Comparison of ENCODE assay signal across 23 mouse cellular contexts in the genomic region with DNA sequence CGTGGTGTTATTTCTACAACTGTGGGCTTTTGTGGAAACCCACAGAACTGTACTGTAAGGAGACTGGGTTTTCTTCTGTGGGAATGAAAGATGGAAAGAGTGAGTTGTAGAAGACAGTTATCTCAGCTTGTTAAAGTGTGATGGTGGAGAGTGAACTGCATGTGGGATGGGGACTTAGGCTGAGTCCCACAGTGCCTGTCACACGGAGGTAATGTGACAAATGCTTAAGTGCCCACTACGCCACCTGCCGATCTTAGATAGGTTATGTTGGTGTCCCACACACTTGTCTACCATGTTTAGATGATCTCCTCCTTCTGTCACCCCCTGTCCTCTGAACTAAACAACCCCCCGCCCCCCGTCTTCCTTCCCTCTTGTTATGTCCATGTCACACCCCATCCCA.
DNase-seq lines count a peak whose midpoint lies in the region; ATAC-seq and TF ChIP-seq lines count a peak whose summit lies in the region.
"Had no signal": no experiment of that assay in that cellular context is flagged by ENCODE, and none has a peak within 500 bp of the region (broad histone marks: within the 10 kb centered on the region; RNA-seq: fewer than 3 reads in every experiment).

No protein-coding gene starts in this region.

- H3K9ac ChIP-seq in hindbrain, embryonic 13.5 days, result no peak overlapping the region
- H3K9ac ChIP-seq in liver, embryonic 12.5 days, result no peak overlapping the region
- H3K9ac ChIP-seq in liver, postnatal 0 days (replicated peaks), result no peak overlapping the region
- H3K9ac ChIP-seq: forebrain, embryonic 13.5 days; heart, embryonic 15.5 days; hindbrain, embryonic 15.5 days; intestine, embryonic 15.5 days had no signal

- no peaks in the 10 kb centered on the region for H3K79me2 ChIP-seq in macrophage (ENCODE audit: inconsistent target)

- H3K36me3 ChIP-seq in hindbrain, embryonic 10.5 days, result 0 out of 2 replicates have a peak, but pooled peaks cover 6% of the 10 kb centered on the region
- 0 out of 2 replicates have a peak, but pooled peaks cover 3% of the 10 kb centered on the region for H3K36me3 ChIP-seq in hindbrain, embryonic 13.5 days
- no peaks in the 10 kb centered on the region for H3K36me3 ChIP-seq in liver, embryonic 12.5 days
- no peaks in the 10 kb centered on the region for H3K36me3 ChIP-seq in liver, postnatal 0 days (replicated peaks; ENCODE audit: insufficient read depth, low read length)
- H3K36me3 ChIP-seq in macrophage (ENCODE audit: inconsistent target), result no peaks in the 10 kb centered on the region
- H3K36me3 ChIP-seq: heart, embryonic 15.5 days; hindbrain, embryonic 15.5 days; intestine, embryonic 15.5 days had no signal

- WGBS in hindbrain, embryonic 10.5 days, result 89% methylated on average over 6 of the region's 6 CpGs
- WGBS in hindbrain, embryonic 13.5 days, result 93% methylated on average over 6 of the region's 6 CpGs
- 73% methylated on average over 6 of the region's 6 CpGs for WGBS in liver, embryonic 12.5 days (ENCODE audit: insufficient replicate concordance)
- WGBS in liver, postnatal 0 days (ENCODE audit: insufficient replicate concordance), result 78% methylated on average over 6 of the region's 6 CpGs
- 88% methylated on average over 6 of the region's 6 CpGs for WGBS in macrophage (ENCODE audit: missing documents)

- peaks cover 57% of the 10 kb centered on the region for H3K4me1 ChIP-seq in hindbrain, embryonic 10.5 days (replicated peaks)
- H3K4me1 ChIP-seq in hindbrain, embryonic 13.5 days (replicated peaks), result peaks cover 88% of the 10 kb centered on the region
- H3K4me1 ChIP-seq in liver, embryonic 12.5 days, result peaks cover 64% of the 10 kb centered on the region
- peaks cover 7% of the 10 kb centered on the region; the same call in 1 of the 2 replicates for H3K4me1 ChIP-seq in liver, postnatal 0 days (ENCODE audit: insufficient read depth)
- peaks cover 55% of the 10 kb centered on the region for H3K4me1 ChIP-seq in bone marrow macrophage, adult 2 months (ENCODE audit: control insufficient read depth, insufficient read depth, low read length)

- no peaks in the 10 kb centered on the region for H3K27me3 ChIP-seq in hindbrain, embryonic 10.5 days (ENCODE audit: insufficient read depth, poor library complexity, severe bottlenecking)
- H3K27me3 ChIP-seq in hindbrain, embryonic 13.5 days, result no peaks in the 10 kb centered on the region
- no peaks in the 10 kb centered on the region for H3K27me3 ChIP-seq in liver, embryonic 12.5 days (replicated peaks)
- no peaks in the 10 kb centered on the region for H3K27me3 ChIP-seq in liver, postnatal 0 days (ENCODE audit: insufficient read depth, low read length)
- H3K27me3 ChIP-seq: forebrain, embryonic 13.5 days; heart, embryonic 15.5 days; hindbrain, embryonic 15.5 days; intestine, embryonic 15.5 days; Patski had no signal

- no peak for ATAC-seq in hindbrain, embryonic 13.5 days (ENCODE audit: low FRiP score)
- ATAC-seq in liver, embryonic 12.5 days, result no peak
- ATAC-seq in liver, postnatal 0 days, result no peak
- ATAC-seq: activated CD4-positive, CD25-positive, alpha-beta regulatory T cell, adult 4 months; forebrain, embryonic 13.5 days; intestine, embryonic 15.5 days; Patski had no signal

- no peak for DNase-seq in hindbrain, embryonic 10.5 days (ENCODE audit: low spot score)
- DNase-seq in liver, postnatal 0 days, result no peak
- no peak for DNase-seq in heart, postnatal 10 days
- no peak for DNase-seq in embryo, embryonic 11 days
- DNase-seq: adrenal gland, postnatal 14 days; cerebellum, adult 18-20 months; cerebellum, adult 9-11 months; cerebellum, postnatal 36 days; gastrocnemius, postnatal 10 days; heart, adult 2 months; kidney, adult 18-20 months had no signal

- intact Hi-C loops in heart, postnatal 10 days (cut with DNase I), result loop anchor here (5.0 kb wide), 1 partner anchor 284 kb away; no protein-coding TSS in a partner anchor

- peak overlapping the region; percentile 45; the same call in 1 of the 2 replicates for H3K27ac ChIP-seq in hindbrain, embryonic 10.5 days
- no peak overlapping the region for H3K27ac ChIP-seq in hindbrain, embryonic 13.5 days
- 0 out of 2 replicates have a peak overlapping the region, but pooled peaks have one; percentile 59 for H3K27ac ChIP-seq in liver, embryonic 12.5 days
- H3K27ac ChIP-seq in liver, postnatal 0 days (ENCODE audit: low read depth), result no peak overlapping the region
- H3K27ac ChIP-seq in bone marrow macrophage, adult 2 months (ENCODE audit: insufficient read depth, low read depth, low read length), result peak overlapping the region; percentile 85
- peak overlapping the region; percentile 88 for H3K27ac ChIP-seq in macrophage
- H3K27ac ChIP-seq: embryonic facial prominence, embryonic 10.5 days; heart, adult 2 months; heart, embryonic 15.5 days; hindbrain, embryonic 15.5 days; intestine, embryonic 15.5 days had no signal

- no peak for TF ChIP-seq EP300 in liver, postnatal 0 days (IDR thresholded peaks at IDR 0.05; ENCODE audit: low read depth)

- TF ChIP-seq CTCF in liver, postnatal 0 days (IDR thresholded peaks at IDR 0.05; ENCODE audit: low read depth), result no peak
- no peak for TF ChIP-seq CTCF in bone marrow macrophage, adult 2 months (IDR thresholded peaks at IDR 0.05; ENCODE audit: low read depth, low read length)

- H3K4me3 ChIP-seq in hindbrain, embryonic 10.5 days, result no peak overlapping the region
- no peak overlapping the region for H3K4me3 ChIP-seq in hindbrain, embryonic 13.5 days
- no peak overlapping the region for H3K4me3 ChIP-seq in liver, embryonic 12.5 days
- H3K4me3 ChIP-seq in liver, postnatal 0 days (ENCODE audit: low read depth, low read length), result no peak overlapping the region
- H3K4me3 ChIP-seq in bone marrow macrophage, adult 2 months (ENCODE audit: insufficient read depth, low read length), result no peak overlapping the region
- no peak overlapping the region for H3K4me3 ChIP-seq in macrophage (ENCODE audit: inconsistent target)
- H3K4me3 ChIP-seq: embryonic facial prominence, embryonic 10.5 days; forebrain, embryonic 13.5 days; heart, adult 2 months; heart, embryonic 15.5 days; hindbrain, embryonic 15.5 days; intestine, embryonic 15.5 days had no signal

- H3K9me3 ChIP-seq in hindbrain, embryonic 10.5 days, result no peaks in the 10 kb centered on the region
- no peaks in the 10 kb centered on the region for H3K9me3 ChIP-seq in hindbrain, embryonic 13.5 days
- no peaks in the 10 kb centered on the region for H3K9me3 ChIP-seq in liver, embryonic 12.5 days (replicated peaks)
- H3K9me3 ChIP-seq in liver, postnatal 0 days (ENCODE audit: low read length), result no peaks in the 10 kb centered on the region
- H3K9me3 ChIP-seq: embryonic facial prominence, embryonic 10.5 days; forebrain, embryonic 13.5 days; heart, embryonic 15.5 days; hindbrain, embryonic 15.5 days; intestine, embryonic 15.5 days had no signal

- no peak overlapping the region for H3K4me2 ChIP-seq in hindbrain, embryonic 13.5 days
- H3K4me2 ChIP-seq in liver, embryonic 12.5 days, result no peak overlapping the region
- no peak overlapping the region for H3K4me2 ChIP-seq in liver, postnatal 0 days (ENCODE audit: low read depth, low read length)
- H3K4me2 ChIP-seq: forebrain, embryonic 13.5 days; heart, embryonic 11.5 days; heart, embryonic 15.5 days; hindbrain, embryonic 15.5 days; intestine, embryonic 15.5 days had no signal

- TF ChIP-seq POLR2A in bone marrow macrophage, adult 2 months (IDR thresholded peaks at IDR 0.05; ENCODE audit: borderline replicate concordance, low read depth, low read length), result no peak

Comparison
In these comparisons a context has a peak if more than half of its experiments do, and no peak if none do; other contexts are left out.
1. H3K27ac ChIP-seq: peak in hindbrain, embryonic 10.5 days (single experiment), liver, embryonic 12.5 days (single experiment), bone marrow macrophage, adult 2 months (single experiment) and macrophage (single experiment); none in hindbrain, embryonic 13.5 days (single experiment) and liver, postnatal 0 days (single experiment).